Mouse (Mus musculus) erythroblast, adult 5-6 weeks (primary cell): ENCODE results near the gene Sppl2b. TPM values are rescaled to one million over a fixed set of nuclear protein-coding genes. Genes with fewer than 3 reads are reported as not detected.

Experiments used
- ATAC-seq: replicated peaks from 2 replicates; pipeline ENCODE4 v1.8.0; 2016; ENCODE audit warnings: moderate number of reproducible peaks, mild to moderate bottlenecking, moderate TSS enrichment, inconsistent platforms; ENCODE audit not compliant: poor library complexity, low FRiP score, severe bottlenecking
- total RNA-seq, 2 experiments: library from RNA; stranded (forward) in 1 of 2; stranded (reverse) in 1 of 2; fragments of 150-400 nt in 1 of 2; fragments of 200-764, 138-1000 nt in 1 of 2; gene quantifications; 2 replicates each; pipeline versions ENCODE4 v1.2.3 to v1.2.4; 2015 to 2017; ENCODE audit warnings: low replicate concordance in 2 of 2

The Sppl2b gene
- total RNA-seq, 2 experiments from 2014 or later, result 274 to 343 TPM

DNA sequence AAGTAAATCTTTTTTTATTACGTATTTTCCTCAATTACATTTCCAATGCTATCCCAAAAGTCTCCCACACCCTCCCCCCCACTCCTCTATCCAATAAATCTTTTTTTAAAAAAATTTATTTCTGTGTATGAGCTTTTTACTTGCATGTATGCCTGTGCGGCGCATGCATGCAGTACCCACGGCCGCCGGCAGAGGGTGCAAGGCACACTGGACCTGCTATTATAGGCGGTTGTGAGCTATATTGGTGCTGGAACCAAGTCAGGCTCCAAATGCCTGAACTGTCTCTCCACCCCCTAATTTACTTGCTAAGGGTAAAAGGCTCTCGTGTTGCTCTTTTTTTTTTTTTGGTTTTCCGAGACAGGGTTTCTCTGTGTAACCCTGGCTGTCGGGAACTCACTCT is 26.2 kb downstream of the Sppl2b start:
- peak; percentile 53 for ATAC-seq

DNA sequence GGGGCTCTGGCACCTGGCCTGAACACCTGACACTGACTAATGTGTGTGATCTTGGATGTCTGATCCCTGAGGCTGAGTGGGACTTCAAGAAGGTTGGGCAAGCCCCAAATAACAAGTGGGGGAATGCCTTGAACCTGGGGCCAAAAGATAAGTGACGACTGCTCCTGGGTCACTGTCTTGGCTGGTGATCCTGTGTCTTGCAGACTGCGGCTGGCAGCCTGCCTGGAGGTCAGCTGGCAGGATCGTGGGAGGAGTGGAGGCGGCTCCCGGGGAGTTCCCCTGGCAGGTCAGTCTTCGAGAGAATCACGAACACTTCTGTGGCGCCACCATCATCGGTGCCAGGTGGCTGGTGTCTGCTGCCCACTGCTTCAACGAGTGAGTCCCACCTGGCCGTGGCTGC is 32.1 kb downstream of the Sppl2b start:
- ATAC-seq, result peak; percentile 41; the same call in 1 of the 2 replicates

DNA sequence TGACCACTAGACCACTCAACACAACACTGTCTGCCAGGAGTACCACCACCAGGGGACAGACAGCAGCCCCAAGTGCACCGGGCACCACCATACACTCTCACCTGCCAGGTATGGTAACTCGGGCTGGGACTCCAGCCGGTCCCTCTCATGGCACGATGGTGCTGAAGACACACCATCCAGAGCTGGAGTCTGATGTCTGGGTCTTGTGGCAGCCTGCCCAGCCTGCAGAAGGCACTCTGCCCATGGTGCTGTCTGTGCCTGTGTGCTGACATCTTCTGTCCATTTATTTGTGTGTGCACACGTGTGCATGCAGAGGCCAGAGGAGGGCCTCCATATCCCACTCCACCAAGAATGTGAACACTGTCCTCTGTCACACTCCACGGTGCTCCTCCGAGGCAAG is 40.0 kb downstream of the Sppl2b start:
- no peak for ATAC-seq

DNA sequence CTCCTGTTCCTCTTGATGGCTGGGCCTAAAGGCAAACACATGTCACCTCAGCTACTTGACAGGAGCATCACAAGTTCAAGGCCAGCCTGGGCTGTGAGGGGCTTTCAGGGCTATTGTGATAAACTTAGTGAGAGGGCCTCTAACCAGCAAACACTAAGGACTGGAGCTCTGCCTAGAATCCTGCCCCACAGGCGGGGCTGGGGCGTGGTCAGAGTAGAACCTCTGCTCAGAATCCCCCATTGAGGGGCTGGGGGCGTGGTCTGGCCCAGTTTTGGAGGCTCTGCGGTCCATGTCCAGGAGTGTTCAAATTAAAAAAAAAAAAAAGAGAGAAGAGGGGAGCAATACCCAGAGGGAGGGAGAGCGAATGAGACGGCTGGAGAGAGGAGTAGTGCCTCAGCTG is 40.6 kb downstream of the Sppl2b start:
- ATAC-seq, result no peak

DNA sequence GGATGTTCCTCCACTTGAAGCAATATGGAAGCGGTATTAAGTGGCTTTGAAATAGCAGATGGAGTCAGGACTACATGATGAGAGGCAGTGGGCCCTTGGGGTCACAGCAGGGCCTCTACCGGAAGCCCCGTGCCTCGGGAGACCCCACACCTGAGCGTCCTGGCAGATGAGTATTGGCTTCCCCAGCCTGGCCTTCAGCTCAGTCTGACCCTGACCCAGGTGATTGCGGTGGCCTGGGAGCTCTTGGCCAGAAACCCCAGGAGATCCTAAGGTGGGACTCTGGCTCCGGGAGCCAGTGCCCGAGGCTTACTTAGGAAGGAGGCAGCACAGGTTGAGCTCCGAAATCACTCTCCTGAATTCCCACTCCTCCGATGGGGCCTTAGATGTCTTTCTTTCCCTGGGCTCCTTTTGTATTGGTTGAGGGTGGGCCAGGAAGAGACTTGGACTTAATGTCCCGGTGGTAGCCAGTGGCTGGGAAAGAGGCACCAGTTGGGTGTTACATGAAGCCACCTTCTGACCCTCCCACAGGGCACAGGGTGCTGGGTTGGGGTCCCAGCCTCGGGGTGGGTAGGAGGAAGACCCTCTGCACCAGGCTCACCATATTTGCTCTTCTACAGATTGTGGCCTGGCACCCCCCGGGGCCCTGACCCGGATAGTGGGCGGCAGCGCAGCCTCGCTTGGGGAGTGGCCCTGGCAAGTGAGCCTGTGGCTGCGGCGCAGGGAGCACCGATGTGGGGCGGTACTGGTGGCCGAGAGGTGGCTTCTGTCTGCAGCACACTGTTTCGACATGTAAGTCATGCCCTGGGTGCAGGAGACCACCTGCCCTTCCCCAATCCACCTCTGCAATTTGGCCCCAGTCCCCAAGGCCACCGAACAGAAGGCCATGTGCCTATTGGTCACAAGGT is 41.8 kb downstream of the Sppl2b start:
- no peak for ATAC-seq

DNA sequence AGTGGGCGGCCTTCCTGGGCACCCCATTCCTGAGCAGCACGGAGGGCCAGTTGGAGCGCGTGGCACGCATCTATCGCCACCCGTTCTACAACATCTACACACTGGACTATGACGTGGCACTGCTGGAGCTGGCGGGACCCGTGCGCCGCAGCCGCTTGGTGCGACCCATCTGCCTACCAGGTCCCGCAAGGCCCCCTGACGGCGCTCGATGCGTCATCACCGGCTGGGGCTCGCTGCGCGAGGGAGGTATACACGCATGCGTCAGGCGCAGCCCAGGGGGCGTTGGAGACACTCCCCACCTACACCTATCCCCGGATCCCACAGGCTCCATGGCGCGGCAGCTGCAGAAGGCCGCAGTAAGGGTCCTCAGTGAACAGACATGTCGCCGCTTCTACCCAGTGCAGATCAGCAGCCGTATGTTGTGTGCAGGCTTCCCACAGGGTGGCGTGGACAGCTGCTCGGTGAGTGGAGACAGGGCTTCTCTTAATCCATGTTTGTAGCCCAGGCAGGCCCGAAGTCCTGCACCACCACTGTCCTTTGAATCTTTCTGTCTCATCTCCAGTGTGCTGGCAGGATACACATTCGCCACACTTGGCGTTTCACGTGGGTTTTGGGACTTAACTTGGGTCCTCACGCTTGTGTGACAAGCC is 42.9 kb downstream of the Sppl2b start:
- no peak for ATAC-seq

DNA sequence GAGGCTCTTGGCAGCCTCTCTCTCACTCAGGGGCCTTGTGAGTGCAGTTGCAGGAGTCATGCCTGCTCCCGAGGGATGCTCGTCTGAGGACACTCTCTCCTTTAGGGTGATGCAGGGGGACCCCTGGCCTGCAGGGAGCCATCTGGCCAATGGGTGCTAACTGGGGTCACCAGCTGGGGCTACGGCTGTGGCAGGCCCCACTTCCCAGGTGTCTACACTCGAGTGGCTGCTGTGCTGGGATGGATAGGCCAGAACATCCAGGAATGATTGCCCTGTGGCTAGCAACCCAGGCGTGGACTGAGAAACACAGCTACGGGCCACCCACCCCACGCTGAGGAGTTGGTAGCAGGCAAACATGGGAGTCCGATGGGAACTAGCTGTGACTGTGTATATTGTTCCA is 44.0 kb downstream of the Sppl2b start:
- ATAC-seq, result no peak

DNA sequence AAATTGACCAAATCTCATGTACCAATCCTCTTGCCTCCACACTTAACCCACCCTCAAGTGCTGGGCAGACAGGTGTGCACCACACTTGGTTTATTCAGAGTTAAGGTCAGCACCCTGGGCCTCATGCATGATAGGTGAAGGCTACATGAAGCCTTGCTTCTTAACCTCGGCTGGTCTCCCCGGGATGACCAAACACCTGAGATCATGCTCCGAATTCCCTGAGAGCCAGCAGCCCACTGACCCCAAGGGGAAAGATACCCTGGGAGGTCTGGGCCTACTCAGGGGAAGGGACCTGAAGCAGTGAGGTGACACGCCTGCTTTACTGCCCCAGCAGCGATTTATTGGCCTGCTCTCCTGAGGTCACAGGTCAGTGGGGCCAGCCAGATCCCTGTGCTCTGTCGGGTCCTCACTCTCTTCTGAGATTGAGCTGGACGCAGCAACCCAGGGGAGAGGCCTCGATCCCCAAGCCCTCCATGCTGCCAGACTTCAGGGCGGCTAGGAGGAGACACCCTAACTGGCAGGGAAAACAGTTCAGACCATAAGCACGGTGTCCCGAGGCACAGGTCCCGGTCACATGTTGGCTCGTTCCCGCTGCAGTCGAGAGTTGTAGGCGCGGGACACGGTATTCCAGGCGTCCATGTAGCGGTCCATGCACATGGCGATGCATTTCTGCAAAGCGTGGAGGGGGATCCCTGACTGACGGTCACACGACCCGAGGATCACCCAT is 44.7 kb downstream of the Sppl2b start:
- ATAC-seq, result peak; percentile 5

DNA sequence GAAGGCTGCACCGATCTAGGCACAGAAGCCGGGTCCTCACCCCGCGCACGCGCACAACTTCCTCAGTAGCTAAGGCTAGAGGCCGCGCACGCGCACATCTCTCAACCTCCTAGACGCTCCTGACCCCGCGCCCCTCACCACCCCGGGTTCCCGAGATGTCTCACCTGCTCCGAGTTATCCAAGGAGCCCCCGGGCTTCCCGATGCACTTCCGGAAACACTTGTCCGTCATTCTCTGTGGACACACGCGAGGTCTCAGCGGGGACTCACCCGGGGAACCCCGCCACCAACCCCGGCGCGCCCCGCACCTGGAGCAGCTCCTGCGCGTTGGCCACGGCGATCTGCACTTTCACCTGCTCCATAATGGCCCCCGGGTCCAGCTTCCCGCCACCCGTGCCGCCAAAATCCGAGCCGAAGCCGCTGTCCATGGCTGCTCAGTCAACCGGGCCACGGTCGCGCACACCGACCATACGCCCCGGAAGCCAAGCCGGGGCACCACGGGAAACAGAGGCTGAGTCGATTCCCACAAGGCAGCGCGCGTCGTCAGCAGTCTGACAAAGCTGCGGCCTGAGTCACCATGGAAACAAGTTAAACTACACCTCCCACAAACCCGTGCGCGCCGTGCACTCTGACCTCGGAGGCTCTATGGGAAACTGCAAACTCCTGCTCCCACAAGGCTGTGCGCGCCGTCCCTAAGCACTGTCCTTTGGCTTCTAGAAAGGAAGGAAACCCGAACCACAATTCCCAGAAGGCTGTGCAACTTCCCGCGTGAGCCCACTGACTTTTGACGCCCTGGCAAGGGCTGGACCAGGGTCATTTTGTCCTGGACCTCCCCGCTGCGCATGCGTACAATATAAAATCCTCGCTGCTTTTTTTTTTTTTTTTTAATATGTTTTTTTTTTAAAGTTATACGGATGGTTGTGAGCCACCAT is 45.5 kb downstream of the Sppl2b start, which contains the start of gene Timm13:
Timm13 (minus strand) TSS at position 652 of the 930 bp plus-strand sequence.
- ATAC-seq, result peak; percentile 85

DNA sequence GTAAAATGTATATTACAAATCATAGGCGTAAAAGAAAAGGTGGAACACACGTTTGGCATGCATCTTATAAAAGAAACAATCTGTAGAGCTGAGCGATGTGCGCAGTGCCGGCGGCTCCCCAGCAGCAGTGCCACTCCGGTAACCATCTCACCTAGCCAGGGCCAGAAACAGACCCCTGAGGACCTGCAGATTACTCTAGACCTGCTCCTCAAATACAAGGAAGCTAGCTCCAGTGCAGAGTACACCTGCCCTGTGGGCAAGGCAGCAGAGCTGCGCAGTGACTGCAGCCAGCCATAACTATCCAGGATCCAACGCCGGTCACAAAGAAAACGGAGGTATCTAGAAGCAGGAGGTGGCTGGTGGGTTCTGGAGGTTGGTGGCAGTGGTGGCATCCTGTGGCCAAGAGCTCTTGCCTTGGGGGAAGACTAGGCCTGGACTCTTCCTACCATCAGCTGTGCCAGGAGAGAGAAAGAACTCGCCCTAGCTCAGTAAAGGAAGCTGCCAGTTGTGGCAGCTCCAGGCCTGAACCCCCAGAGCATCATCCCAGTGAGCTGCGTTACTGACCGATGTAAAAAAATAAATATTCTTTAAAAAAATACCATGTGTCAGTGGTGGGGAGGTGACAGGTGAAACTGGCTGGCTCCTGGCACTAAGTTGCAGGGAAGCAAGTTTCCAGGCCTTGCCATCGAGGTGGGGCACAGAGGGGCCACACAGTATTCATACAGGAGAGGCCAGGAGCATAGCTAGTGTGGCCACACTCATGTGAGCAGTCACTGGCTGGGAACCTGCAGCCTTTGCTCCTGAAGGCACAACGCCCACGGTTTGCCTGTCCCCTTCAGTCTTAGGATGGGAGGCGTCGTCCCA is 46.6 kb downstream of the Sppl2b start:
- ATAC-seq, result no peak

DNA sequence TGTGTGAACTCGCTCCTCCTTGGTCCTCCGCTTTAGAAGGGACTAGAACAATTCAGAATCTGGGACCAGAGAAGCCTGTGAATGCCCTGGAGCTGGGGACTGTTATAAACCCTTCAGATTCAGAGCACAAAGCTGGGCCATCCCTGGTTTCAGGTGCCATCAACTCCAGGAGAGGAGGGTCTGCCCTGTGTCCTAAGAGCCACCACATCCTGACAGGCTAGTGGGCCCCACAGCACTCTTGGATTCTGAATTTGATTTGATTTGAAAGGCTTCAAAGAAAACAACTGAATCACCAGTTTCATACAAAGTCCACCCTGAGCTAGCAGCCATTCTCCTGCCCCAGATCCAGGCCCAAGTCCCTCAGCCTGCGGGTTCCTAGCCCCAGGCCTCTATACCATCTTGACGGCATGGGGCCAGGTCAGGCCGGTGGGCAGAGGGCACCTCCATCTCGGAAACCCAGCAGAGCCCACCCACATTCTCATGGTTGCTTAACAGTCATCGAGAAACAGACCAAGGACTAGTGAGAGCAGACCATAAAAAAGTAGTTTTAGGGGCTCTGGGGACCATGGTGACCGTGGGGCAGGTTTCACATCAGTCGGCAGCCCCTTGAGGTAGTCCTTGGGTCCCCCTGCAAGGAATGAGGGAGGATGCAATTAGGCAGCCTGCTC is 47.3 kb downstream of the Sppl2b start:
- no peak for ATAC-seq

DNA sequence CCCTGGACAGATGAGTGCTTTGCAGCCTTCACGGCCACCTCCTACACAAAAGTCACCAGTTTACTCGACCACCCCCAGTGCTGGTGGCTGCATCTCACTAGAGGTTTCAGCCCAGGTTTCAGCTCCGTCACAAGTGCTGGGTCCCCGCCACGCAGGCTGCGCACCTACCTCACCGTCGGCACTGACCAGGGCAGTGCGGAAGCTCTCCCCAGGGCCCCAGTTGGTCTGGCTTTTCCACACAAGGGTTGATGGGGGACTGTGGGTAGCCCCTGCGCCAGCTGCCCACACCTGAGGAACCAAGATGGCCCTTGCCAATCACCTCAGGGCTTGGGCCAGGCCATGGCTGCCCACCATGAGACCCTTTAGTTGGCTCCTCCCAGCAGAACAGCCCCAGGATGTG is 48.2 kb downstream of the Sppl2b start:
- no peak for ATAC-seq

DNA sequence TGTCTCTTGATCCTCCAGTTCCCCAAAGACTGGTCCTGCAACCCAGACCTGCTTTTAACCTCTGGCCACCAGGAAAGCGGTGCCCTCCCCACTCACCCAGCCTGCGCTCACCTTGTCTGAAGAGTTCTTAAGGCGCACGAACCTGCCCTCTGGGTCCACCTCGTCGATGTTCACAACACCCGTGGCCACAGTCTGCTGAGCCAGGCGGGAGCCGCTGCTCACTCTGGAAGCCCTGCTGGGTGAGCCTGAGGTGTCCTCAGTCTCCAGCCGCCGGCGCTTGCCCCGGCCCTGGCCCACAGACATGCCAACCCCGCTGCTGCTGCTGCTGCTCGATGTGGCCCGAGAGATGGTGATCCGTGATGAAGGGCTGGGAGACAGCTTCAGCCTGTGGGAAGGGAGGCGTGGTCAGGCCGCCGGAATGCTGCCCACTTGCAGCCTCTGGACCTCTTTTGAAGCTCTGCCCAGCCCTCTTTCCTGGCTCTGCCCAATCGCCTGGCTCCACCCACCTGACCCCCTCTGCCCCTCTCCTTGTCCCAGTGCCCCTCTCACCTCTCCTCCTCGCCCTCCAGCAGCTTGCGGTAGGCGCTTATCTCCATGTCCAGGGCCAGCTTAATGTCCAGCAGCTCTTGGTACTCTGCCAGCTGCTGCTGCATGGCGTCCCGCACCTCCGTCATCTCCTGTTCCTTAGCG is 49.1 kb downstream of the Sppl2b start:
- no peak for ATAC-seq

DNA sequence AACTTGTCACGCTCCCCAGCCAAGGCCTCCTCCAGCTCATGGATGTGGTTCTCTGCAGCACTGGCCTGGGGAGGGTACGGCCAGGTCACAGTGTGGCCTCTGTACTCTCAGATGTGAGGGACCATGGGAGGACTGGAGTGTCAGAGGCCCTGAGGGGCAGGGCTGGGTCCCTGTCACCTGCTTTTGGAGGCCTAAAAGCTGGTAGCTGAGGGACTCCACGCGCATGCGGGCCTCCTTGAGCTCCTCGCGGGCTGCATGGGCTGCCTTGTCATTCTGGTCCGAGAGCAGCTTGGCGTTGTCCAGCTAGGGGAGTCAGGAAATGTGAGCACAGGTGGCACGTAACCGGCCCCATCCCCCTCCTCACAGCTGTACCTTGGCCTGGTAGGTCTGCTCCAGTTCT is 49.6 kb downstream of the Sppl2b start:
- ATAC-seq, result no peak

DNA sequence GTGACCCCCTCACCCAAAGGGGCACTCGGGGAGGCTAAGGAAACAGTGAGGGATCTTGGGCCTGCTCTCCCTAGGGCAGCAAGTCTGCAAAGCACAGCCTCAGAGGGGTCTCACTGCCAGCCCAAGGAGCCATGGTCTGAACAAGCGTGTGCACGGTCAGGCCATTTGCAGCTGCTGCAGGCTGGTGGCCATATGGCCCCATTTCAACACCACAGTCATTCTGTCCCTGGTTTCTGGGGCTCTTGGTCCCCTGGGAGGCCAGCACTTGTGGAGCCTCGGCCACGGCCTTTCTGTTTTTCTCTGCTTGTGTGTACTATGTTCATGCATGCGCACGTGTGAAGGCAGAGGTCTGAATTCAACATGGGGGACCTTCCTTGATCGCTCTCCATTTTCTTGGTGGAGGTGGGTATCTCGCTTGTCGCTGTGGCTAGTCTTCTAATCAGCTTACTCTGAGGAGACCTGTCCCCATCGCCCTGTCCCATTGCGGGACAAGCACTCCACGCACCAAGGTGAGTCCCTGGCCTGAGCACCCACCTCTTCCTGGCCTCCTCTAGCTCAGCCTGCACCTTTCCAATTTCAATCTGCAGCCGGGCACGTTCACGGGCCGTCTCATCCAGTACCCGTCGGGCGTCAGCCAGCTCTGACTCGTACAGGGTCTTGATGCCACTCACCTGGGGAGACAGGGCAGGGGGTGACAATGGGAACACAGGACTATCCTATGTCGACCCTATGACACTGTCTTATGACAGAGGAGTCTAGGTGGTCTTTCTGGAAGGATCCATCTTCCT is 54.5 kb downstream of the Sppl2b start:
- ATAC-seq, result no peak

DNA sequence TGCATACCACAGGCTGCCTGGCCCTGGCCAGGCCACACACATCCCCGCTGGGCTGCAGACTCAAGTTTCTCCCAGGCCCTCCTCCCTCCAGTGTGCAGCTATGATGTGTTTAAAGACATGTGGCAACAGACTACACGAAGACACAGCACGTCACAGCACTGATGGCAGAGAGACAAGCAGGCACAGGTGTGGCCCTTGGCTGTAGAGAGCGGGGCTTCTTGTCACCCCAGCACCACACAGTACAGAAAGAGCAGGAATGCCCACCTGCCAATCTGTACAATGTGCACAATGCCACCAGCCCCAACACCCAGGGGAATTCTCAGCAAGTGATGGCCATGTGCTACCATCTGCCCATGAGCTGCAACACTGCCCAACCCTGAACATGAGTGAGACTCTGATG is 56.3 kb downstream of the Sppl2b start:
- ATAC-seq, result no peak

DNA sequence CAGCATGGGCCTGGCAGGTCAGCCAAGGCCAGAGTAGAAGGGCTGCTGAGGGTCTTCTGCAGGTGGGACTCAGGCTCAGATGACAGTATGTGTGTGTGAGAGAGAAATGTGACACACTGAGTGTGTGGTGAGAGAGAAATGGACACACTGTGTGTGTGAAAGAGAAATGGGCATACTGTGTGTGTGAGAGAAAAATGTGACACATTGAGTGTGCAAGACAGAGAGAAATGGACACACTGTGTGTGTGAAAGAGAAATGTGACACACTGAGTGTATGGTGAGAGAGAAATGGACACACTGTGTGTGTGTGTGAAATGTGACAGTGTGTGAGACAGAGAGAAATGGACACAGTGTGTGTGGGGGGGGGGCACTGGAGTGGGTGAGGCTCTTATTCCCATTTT is 56.8 kb downstream of the Sppl2b start:
- ATAC-seq, result no peak
